Mouse (Mus musculus) monocyte, adult 5-6 weeks (primary cell): ENCODE measurements around the gene Cat. TPM values are rescaled to one million over a fixed set of nuclear protein-coding genes. Genes with fewer than 3 reads are reported as not detected.

Experiments
- ATAC-seq: fragments of 153-309, 156-312 bp; replicated peaks from 2 replicates; pipeline ENCODE4 v1.8.0; 2017; ENCODE audit warnings: mild to moderate bottlenecking; ENCODE audit not compliant: low TSS enrichment, insufficient number of reproducible peaks, severe bottlenecking, poor library complexity, low FRiP score
- total RNA-seq: library from RNA; stranded (forward); fragments of 200-1000, 200-491, 200-594 nt; gene quantifications from 3 replicates; pipeline ENCODE4 v1.2.3, GENCODE M21; 2017

Gene Cat
- 79.1 to 135 TPM (median 82.4 TPM) in 3 replicates for total RNA-seq

DNA sequence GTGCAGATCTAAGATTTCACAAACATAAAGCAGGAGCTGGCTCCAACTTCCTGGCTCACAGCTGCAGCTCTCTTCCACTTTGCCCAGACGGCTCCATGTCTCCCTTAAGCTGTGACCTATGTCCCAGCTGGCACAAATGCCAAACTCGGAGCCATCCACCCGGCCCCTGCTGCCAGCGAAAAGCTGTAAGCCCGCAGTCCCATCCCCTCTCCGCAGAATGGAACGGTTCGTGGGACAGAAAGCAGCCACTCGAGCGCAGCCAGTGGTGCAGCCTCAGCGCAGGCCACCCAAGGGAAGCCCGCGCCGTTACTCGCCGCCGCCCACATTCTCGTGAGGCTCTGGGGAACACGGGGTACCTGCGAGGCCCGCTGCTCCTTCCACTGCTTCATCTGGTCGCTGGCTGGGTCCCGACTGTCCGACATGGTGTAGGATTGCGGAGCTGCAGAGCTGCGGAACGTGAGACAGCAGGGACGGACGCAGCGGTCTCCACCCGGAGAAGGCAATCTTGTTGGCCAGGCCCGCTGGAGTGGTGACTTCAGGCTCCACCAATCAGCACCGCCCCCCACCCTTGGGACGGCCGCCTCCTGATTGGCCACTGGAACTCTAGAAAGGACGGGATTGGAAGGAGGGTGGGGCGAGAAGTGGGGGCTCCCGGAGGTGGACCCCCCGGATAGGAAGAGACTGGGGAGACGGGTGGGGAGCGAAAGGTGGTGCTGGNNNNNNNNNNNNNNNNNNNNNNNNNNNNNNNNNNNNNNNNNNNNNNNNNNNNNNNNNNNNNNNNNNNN lies at the start of gene Cat:
Cat (minus strand) TSS at position 544 of the 785 bp plus-strand sequence.
- peak; percentile 99 for ATAC-seq

GRCm38 (mm10) chr2:103525596-103525995 lies 40.6 kb upstream of the Cat start:
- ATAC-seq, result no peak

GRCm38 (mm10) chr2:103516472-103516871 lies 31.5 kb upstream of the Cat start:
- ATAC-seq, result no peak

DNA sequence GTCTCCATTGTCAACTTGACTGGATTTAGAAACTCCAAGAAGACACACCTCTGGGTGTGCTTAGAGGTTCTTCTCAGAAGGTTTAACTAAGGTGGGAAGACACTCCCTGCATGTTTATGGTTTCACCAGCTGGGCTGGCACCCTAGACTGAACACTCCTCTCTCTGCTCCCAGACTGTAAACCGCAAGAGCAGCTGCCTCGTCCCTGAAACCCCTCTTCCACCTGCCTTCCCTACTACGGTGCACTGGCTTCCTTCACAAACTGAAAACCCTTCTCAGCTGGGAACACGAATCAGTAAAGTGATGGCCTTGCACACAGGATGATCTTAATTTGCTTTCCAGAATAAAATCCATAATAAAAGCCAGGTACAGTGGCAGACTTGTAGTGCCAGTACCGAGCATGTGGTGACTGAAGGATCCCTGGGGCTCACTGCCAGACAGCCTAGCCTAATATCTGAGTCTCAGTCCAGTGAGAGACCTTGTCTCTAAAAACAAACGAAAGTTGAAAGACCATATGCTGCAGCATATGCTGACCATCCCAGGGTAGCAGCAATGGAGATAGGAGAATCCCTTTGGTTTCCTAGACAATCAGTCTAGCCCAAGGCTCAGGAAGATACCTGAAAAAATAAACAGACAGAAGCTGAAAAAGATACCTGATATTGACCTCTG lies 30.7 kb upstream of the Cat start:
- no peak for ATAC-seq

DNA sequence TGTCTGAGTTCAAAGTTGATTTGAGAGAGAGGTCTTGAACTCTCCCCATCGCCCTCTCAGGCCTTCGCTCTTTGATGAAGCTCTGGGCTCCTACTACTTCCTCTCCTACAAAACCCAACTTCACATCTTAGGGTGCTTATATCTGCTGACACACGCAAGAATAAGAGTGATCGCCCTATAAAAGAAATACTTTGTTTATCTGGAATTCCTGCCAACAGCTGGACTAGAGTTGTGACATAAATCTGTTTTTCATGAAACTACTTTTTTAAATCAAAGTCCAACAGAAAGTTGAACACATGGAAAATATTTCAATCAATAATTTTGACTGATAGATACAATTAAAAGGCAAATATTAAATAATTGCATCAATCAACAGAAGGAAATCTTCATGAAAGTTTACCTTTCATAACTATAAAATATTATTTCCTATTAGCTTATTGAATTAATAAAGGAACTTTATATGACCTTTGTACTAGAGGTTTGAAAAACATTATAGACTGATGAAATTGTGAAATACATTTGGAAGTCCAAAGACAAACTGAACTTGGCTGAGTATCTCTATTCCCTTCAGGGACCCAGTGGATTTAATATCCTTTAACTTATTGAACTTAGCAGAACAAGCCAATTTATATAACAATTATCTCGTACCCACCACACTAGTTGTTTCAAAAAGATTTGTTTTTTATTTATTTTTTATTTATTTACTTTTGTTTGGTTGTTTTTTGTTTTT lies 27.3 kb upstream of the Cat start:
- ATAC-seq, result no peak

GRCm38 (mm10) chr2:103511631-103512030 lies 26.7 kb upstream of the Cat start:
- no peak for ATAC-seq

DNA sequence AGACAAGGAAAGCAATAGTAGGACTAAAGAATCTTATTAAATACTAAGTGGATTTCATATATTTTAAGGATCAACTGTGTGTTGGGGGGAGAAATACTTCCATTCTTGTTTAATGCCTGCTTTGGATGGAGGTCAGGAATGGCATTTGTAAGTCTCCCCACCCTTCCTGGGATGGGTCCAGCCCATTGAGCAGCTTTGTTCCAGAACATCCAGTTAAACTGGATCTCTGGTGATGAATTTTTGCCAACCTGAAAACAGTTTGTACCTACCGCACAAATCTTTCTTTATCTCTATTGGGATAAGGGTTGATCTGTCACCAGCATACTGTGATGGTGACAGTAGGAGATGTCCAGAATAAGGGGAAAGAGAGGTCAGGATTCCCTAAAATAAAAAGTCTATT lies 26.1 kb upstream of the Cat start:
- ATAC-seq, result no peak

DNA sequence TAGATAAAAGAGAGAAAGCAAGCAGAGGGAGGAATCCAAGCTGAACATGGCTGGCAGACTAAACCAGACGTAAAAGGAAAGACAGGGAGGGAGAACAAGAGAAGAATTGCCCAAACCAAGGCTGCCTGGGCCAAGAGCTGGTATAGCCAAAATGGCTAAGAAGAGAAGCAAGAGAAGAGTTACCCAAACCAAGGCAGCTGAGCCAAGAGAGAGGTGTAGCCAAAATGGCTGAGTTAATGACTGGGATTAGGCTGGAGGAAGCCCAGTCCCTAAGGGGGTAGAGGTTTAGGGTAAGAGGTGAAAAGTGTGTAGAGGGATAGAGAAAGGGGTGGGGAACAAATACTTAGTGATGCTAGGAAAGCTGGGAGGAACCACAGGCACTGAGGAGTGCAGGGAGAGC lies 22.7 kb upstream of the Cat start:
- ATAC-seq, result no peak

DNA sequence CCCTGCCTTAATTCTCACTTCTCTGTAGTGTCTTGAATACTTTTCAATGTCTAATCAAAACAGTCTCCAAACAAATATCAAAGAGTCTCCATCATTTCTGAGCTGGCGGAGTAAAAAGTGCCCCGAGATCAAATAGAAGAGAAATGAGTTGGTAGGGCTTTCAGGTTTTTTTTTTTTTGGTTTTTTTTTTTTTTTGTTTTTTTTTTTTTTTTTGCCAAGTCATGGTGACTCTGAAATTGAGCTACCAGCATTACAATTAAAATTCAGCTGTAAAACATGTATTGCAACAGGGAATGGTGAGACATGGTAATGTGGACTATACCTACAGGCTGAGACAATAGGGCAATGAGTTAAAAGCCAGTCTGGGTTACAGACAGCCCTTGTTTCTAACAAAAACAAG lies 21.0 kb upstream of the Cat start:
- no peak for ATAC-seq

DNA sequence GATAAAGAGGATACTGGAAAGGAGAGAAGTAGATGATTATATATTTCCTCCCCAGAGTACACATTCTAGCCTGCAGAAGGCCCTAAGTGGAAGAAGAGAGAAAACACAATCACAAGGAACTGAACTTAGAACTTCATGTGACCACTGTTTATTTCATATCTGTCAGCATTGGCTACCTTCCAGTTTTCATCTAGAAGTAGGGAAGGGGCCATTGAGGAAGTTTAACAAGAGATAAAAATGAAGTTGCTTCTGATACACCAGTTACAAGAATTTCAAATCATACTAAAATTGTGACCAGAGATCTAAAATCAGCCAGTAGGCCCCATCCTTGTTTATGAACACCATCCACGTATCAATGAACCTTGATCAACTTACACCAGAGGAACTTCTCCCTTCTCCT lies 19.5 kb upstream of the Cat start:
- no peak for ATAC-seq

DNA sequence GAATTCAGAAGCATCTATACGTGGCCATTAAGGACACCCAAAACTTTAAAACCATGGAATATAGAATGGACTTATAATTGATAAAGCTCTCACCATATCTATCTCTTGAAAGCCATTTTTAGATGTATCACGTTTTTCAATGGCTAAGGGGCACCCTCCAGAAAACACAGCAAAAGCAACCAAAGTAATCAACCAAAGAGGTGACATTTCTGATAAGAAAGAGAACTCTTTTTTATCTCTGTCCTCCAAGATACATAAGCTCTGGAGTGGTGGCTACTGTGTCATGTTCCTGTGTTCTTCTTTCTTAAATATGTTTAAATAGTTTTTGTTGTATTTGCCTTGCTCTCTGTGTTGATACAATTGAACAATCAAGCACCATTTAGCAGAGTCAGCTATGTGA lies 15.8 kb upstream of the Cat start:
- ATAC-seq, result no peak

- ATAC-seq, result no peak
Observed at GRCm38 (mm10) chr2:103495633-103496418, 10.9 kb upstream of the Cat start.

DNA sequence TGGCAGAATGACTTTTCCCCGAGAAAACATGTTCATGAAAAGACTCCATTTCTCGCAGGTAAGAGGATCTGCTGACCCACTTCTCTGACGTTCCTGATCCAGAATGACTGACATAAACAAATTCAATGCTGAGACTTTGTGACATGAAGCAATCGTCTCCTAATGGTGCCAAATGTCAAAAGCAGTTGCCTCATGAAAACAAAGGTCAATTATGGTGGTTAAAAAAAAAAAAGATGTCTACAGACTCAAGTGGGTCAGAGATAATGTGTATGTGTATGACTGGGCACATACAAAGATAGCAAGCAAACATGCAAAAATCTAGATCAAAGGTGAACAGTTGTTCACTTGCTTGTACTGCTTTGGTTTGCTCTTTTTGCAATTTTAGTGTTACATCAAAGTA lies 8.9 kb upstream of the Cat start:
- ATAC-seq, result no peak

- no peak for ATAC-seq
Observed at GRCm38 (mm10) chr2:103492526-103492925, 7.6 kb upstream of the Cat start.

GRCm38 (mm10) chr2:103483986-103484520 lies 907 bp downstream of the Cat start:
- no peak for ATAC-seq

DNA sequence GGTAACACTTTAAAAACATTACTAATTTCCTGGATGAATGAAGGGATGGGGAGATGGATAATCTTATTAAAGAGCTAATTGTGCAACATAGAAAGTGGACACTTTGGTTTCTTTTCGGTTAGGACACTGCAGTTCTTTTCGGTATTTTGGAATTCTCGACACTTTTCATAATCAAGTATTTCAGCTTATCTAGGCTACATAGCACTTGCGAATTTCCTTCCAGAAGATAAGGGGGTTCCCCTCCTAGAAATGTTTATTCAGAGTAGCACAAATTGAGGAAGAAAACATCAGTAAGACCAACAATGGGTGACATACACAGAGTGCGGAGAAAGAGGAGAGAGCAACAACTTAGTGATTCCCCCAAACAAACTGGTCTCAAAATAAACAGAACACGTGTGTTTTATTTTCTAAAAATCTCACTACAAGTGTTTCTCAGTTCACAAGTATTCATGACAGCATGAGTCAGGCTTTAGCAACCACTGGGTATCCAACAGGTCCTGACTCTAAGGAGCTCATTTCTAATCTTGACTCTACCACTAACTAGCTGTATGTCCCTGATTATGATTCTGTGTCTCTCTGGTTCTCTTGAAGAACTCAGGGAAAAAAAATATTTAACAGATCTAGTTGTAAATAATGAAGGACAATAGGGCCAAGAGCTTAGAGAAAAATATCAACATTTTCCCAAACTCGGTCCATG lies 1.5 kb downstream of the Cat start:
- 0 out of 2 replicates have a peak, but pooled peaks have one; percentile 23 for ATAC-seq

DNA sequence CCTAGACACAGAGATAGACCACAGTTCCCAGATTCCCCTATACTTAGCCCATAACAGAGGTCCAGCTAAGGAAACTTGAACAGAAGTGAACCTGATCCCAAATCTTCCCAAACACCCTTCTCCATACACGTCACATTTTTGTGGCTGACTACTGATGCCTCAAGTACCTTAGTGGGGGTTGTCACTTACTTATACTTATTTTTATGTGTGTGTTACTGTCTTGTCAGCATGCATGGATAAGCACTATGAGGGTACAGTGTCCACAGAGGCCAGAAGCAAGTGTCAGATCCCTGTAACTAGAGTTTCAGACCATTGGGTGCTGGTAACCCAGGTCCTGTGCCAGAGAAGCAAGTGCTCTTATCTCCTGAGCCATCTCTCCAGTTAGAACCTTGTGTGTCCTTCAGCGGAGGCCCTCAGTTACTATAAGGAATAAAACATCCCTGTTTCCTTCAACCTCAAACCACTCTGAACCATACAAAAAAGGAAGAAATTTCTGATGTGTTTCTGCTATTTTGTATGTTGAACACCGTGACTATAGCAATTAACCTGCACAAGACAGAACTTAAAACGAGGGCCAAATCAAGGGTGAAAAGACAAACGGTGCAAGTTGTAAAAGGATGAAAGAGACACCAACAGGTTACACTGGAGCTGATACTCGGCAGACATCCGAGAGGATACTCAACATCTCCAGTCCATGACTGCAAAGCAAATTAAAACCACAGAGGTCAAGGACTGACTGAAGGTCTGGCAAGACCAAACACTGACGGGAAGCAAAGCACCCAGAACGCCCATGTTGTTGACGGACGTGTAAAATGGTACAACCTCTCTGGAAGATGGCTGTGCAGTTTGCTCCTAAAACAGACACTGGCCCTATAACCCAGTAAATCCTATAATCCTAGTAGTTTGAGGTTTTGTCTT lies 3.4 kb downstream of the Cat start:
- no peak for ATAC-seq
